Mouse (Mus musculus) skeletal muscle tissue, adult 2 months (tissue): ENCODE data around the gene Stat4.

Experiments used
- DNase-seq: peaks from one replicate; pipeline ENCODE4 v3.0.0-alpha.2; 2012; ENCODE audit warnings: low read depth, low spot score

The Stat4 gene

GRCm38 (mm10) chr1:52102795-52103194 lies 115.8 kb downstream of the Stat4 start:
- DNase-seq: no peak

- no peak for DNase-seq
These were observed 120.3 kb downstream of the Stat4 start for GRCm38 (mm10) chr1:52107206-52107605.

GRCm38 (mm10) chr1:52111217-52111616 lies 124.3 kb downstream of the Stat4 start:
- DNase-seq: no peak

- DNase-seq: no peak
These were observed 125.4 kb downstream of the Stat4 start for GRCm38 (mm10) chr1:52112301-52112700.

GRCm38 (mm10) chr1:52113067-52113665 lies 126.2 kb downstream of the Stat4 start:
- DNase-seq: no peak

GRCm38 (mm10) chr1:52113666-52114069 lies 126.7 kb downstream of the Stat4 start:
- DNase-seq: peak; percentile 99

- DNase-seq: peak; percentile 24
These were observed 129.5 kb downstream of the Stat4 start for GRCm38 (mm10) chr1:52116441-52116840.

- no peak for DNase-seq
These were observed 130.8 kb downstream of the Stat4 start for GRCm38 (mm10) chr1:52117777-52118176.

- DNase-seq: peak; percentile 91
These were observed 132.1 kb downstream of the Stat4 start, which contains the start of gene Stat1 for GRCm38 (mm10) chr1:52118860-52119591. TSS of gene Stat1 (plus strand) at chr1:52119440.

GRCm38 (mm10) chr1:52119691-52120090 lies 132.7 kb downstream of the Stat4 start:
- DNase-seq: no peak

- DNase-seq: no peak
These were observed 133.2 kb downstream of the Stat4 start for GRCm38 (mm10) chr1:52120191-52120590.

GRCm38 (mm10) chr1:52121052-52121451 lies 134.1 kb downstream of the Stat4 start:
- DNase-seq: no peak

GRCm38 (mm10) chr1:52124818-52125217 lies 137.9 kb downstream of the Stat4 start:
- DNase-seq: no peak

- no peak for DNase-seq
These were observed 140.4 kb downstream of the Stat4 start for GRCm38 (mm10) chr1:52127350-52127749.

GRCm38 (mm10) chr1:52129794-52130193 lies 142.8 kb downstream of the Stat4 start:
- no peak for DNase-seq

GRCm38 (mm10) chr1:52131787-52132377 lies 144.9 kb downstream of the Stat4 start:
- no peak for DNase-seq

GRCm38 (mm10) chr1:52133254-52133653 lies 146.3 kb downstream of the Stat4 start:
- DNase-seq: no peak

GRCm38 (mm10) chr1:52137292-52137691 lies 150.3 kb downstream of the Stat4 start:
- DNase-seq: no peak

GRCm38 (mm10) chr1:52140534-52140933 lies 153.6 kb downstream of the Stat4 start:
- no peak for DNase-seq

- DNase-seq: no peak
These were observed 154.5 kb downstream of the Stat4 start for GRCm38 (mm10) chr1:52141482-52141881.

GRCm38 (mm10) chr1:52142117-52142516 lies 155.2 kb downstream of the Stat4 start:
- DNase-seq: no peak

- DNase-seq: no peak
These were observed 156.2 kb downstream of the Stat4 start for GRCm38 (mm10) chr1:52143191-52143590.
